Mouse (Mus musculus): ENCODE measurements around the gene Sgip1.
A peak's percentile ranks its signal among the peaks of the same experiment; 100 is the strongest.

Sgip1 gene

GRCm38 (mm10) chr4:102741287-102741686, at the start of gene Sgip1:
TSS of gene Sgip1 (plus strand) at chr4:102741297.
- DNase-seq: no peak

GRCm38 (mm10) chr4:102691402-102691801, 49.7 kb upstream of the Sgip1 start:
- no peak for DNase-seq

- DNase-seq: no peak
Observed at GRCm38 (mm10) chr4:102697966-102698365, 43.1 kb upstream of the Sgip1 start.

GRCm38 (mm10) chr4:102711731-102712130, 29.4 kb upstream of the Sgip1 start:
- no peak for DNase-seq

- no peak for DNase-seq
Observed at GRCm38 (mm10) chr4:102715532-102715931, 25.6 kb upstream of the Sgip1 start.

- no peak for DNase-seq
Observed at GRCm38 (mm10) chr4:102717123-102717828, 23.8 kb upstream of the Sgip1 start.

GRCm38 (mm10) chr4:102719535-102719934, 21.6 kb upstream of the Sgip1 start:
- DNase-seq: peak; percentile 51

GRCm38 (mm10) chr4:102719951-102720350, 21.1 kb upstream of the Sgip1 start:
- DNase-seq: no peak

- DNase-seq: no peak
Observed at GRCm38 (mm10) chr4:102724442-102724841, 16.7 kb upstream of the Sgip1 start.

- no peak for DNase-seq
Observed at GRCm38 (mm10) chr4:102730976-102731375, 10.1 kb upstream of the Sgip1 start.

- DNase-seq: no peak
Observed at GRCm38 (mm10) chr4:102734022-102734657, 7.0 kb upstream of the Sgip1 start.

- DNase-seq: no peak
Observed at GRCm38 (mm10) chr4:102753334-102754090, 12.4 kb downstream of the Sgip1 start.

GRCm38 (mm10) chr4:102759095-102759890, 18.2 kb downstream of the Sgip1 start:
- DNase-seq: peak; percentile 88

- peak; percentile 91 for DNase-seq
Observed at GRCm38 (mm10) chr4:102760042-102760821, 19.1 kb downstream of the Sgip1 start.

GRCm38 (mm10) chr4:102762075-102762474, 21.0 kb downstream of the Sgip1 start:
- peak; percentile 24 for DNase-seq

- DNase-seq: no peak
Observed at GRCm38 (mm10) chr4:102769070-102769469, 28.0 kb downstream of the Sgip1 start.

- no peak for DNase-seq
Observed at GRCm38 (mm10) chr4:102769936-102770335, 28.8 kb downstream of the Sgip1 start.

GRCm38 (mm10) chr4:102771598-102772357, 30.7 kb downstream of the Sgip1 start:
- DNase-seq: no peak

GRCm38 (mm10) chr4:102773225-102773624, 32.1 kb downstream of the Sgip1 start:
- DNase-seq: no peak

- no peak for DNase-seq
Observed at GRCm38 (mm10) chr4:102773841-102774240, 32.7 kb downstream of the Sgip1 start.

GRCm38 (mm10) chr4:102774549-102774948, 33.5 kb downstream of the Sgip1 start:
- DNase-seq: peak; percentile 63

Measured in cerebellum, adult 9-10 months (tissue).